Mouse (Mus musculus) brain, embryonic 14.5 days (tissue): ENCODE results near the gene Gng11. TPM values are rescaled to one million over a fixed set of nuclear protein-coding genes. Genes with fewer than 3 reads are reported as not detected.

Source experiments
- DNase-seq: peaks from one replicate; pipeline ENCODE4 v3.0.0-alpha.2; 2011; ENCODE audit warnings: low read depth
- CTCF ChIP-seq: fragments of 200-500 bp; IDR thresholded peaks from 2 replicates; pipeline ENCODE4 v1.5.1; 2012; ENCODE audit warnings: inconsistent platforms, mild to moderate bottlenecking, moderate library complexity, borderline replicate concordance; ENCODE audit not compliant: insufficient read depth, insufficient read length; ENCODE audit errors: extremely low read depth
- POLR2A ChIP-seq: fragments of 200-500 bp; IDR thresholded peaks from 2 replicates; pipeline ENCODE4 v1.6.1; 2012; ENCODE audit warnings: mild to moderate bottlenecking, inconsistent platforms, borderline replicate concordance; ENCODE audit not compliant: poor library complexity, insufficient read depth, insufficient read length, severe bottlenecking; ENCODE audit errors: extremely low read depth
- polyA plus RNA-seq: library from polyadenylated mRNA; depleted of rRNA; stranded (reverse); fragments of >200 nt; gene quantifications from 2 replicates; pipeline ENCODE4 v1.2.3, GENCODE M21; 2012; rRNA removed

Gene Gng11
- polyA plus RNA-seq, 1 experiment: 11.0 TPM

DNA sequence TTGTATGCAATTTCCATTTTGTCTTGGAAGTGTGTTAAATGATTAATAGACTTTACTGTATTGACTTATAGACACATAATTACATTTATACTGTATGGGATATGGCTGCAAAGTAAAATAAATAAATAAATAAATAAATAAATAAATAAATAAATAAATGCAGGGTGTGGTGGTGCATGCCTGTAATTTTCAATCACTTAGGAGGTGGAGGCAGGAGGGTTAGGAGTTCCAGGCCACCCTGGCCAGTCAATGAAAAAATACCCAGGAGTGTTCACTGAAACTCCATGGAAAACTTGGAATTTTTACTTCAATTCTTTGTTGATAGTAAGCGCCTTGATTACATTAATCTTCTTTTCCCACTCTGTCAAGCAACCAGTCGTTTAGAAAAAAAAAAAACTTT is 1.1 kb downstream of the Gng11 start:
- TF ChIP-seq CTCF (no peak), POLR2A (no peak)

DNA sequence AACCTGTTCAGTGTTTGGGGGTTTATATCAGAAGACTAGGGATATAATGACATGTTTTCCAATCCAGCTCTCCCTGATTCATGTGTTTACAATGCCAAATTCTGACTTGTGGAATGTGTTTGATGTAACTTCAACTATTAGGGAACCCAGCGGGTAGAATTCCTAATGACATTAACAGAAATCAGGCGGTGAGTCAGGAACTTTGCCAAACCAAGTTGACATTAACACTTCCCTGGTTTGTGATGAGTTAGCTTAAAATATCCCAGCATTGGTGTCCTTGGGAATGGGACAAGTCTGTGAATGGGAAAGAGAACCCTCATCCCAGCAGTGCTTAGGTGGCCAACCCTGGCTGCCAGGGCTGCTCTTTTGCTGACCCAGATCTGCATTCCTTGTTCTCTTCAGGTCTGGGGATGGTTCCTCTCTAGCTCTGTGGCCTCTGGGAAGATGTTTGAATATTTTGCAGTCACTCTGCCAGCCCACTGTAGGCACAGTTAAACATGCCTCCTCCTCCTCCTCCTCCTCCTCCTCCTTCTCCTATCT is 4.9 kb downstream of the Gng11 start:
- TF ChIP-seq CTCF: no peak
- no peak for TF ChIP-seq POLR2A
- DNase-seq: no peak

More for the DNA sequence above, 1.1 kb downstream of the Gng11 start:
- no peak for DNase-seq

DNA sequence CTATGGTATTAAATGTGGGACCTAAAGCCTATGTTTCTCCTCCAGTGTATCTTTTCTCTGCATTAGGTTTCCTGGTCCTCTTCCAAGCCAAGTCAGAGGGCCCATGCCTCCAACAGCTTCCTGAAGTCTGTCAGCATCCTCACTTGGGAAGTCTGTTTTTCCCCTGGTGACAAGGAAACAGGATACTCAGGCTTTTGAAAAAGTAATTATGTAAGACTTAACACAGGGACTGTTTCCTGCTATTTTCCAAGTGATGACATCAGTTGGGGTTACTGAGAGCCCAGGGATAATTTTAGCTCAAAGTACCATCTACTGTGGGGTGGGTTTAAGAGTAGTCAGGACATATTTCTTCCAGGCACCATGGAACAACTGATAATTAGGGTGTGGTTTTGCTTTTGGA is 5.8 kb downstream of the Gng11 start:
- TF ChIP-seq CTCF (no peak), POLR2A (no peak)
- DNase-seq: no peak

- TF ChIP-seq POLR2A (no peak), CTCF (no peak)
- DNase-seq: no peak
Measured at GRCm38 (mm10) chr6:4022645-4023044, 18.9 kb downstream of the Gng11 start.

GRCm38 (mm10) chr6:4026367-4026766 is 22.7 kb downstream of the Gng11 start:
- no peak for DNase-seq
- TF ChIP-seq POLR2A (no peak), CTCF (no peak)

DNA sequence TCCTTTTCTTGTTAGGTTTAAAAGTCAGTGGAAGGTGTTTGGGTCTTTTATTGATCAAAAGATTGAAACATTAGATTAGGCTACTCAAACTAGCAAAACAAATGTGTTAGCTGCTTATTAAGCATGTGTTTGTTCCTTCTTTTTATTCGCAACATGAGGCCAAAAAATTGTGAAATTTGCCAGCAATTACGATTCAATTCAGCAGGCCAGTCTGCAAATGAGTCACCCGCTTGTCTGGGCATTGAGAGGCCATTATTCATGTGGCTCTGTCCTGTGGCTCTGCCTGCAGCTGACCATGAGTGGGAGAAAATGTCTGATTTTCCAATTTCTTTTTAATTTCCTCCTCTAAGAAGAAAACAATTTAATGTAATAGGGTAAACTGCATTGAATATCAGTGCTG is 27.3 kb downstream of the Gng11 start:
- DNase-seq: no peak
- no peak for TF ChIP-seq CTCF
- TF ChIP-seq POLR2A: no peak

DNA sequence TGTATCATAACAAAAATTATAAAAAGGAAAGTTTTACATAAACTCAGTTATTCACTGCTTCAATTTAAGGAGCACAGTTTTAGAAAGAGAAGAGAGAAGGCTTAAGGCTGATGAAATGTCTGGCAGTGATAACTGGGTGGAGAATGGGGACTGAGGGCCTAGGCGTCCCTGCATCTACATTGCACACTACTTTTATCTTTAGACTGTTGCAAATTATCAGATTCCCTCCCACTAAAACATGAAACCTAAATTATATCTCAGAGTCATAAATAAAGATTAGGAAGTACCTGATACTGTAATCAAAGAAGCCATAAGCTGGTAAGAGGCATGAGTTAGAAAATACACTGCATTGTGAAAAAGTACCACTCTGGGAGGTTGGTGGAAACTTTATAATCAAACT is 38.1 kb downstream of the Gng11 start:
- TF ChIP-seq CTCF (no peak), POLR2A (no peak)
- DNase-seq: no peak

DNA sequence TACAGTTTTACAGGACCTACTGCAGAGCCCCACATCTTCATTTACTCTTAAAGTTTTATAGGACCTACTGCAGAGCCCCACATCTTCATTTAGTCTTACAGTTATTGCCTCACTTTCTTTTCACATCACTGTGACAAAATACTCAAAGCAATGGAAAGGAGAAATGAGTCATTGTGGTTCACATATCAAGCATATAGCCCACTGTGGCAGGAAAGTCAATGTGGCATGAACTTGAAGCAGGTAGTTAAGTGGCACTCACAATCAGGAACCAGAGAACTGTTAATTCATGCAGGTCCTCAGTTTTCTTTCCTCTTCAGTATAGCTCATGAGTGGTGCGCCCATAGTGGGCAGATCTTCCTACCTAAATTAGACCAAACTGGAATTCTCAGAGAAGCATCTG is 43.5 kb downstream of the Gng11 start:
- TF ChIP-seq POLR2A (no peak), CTCF (no peak)
- DNase-seq: no peak

DNA sequence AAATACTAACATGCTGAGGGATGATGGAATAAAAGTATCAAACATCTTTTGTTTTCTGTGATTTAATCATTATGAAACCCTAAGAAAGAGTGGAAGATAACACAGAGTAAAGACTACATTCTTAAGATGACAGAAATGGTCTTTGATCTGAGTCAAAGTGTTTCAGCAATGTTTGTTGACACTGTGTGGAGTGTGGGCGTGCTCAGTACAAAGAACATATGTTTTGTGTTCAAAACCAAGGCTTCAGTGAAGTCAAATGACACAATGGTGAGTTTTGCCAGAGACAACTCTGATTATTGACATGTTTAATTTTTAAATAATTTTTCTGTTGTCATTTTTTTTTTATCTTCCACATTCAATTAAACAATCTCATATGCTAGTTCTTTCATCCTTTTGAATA is 49.1 kb downstream of the Gng11 start:
- TF ChIP-seq CTCF: no peak
- no peak for TF ChIP-seq POLR2A
- no peak for DNase-seq

DNA sequence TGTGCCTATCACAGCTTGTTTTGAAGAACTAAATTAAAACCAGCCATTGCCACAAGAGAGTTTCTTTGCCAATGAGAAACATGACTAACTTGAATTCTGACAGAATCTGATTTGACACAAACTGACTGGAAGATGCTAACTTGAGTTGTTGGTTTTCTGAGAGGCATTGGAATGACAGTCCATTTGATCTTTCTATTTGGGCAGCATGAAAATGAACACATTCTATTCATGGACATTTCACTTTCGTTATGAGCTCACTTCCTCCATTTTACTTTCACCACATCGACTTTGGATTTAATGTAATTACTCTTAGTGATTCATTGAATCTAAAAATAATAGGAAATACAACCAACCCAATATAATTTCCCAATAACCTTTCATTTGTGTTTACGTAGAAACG is 50.7 kb downstream of the Gng11 start:
- TF ChIP-seq CTCF: no peak
- no peak for TF ChIP-seq POLR2A
- no peak for DNase-seq

Other genes with a start within 250 kb of the Gng11 start
- gene Calcr, start 239.2 kb upstream of the Gng11 start, polyA plus RNA-seq: 5.6 and 8.2 TPM in 2 replicates
- 0.29 and 0.44 TPM in 2 replicates for gene Tfpi2, start 15.0 kb upstream of the Gng11 start, polyA plus RNA-seq
- gene Gngt1, start 10.1 kb upstream of the Gng11 start, polyA plus RNA-seq: not detected in 2 replicates
- 19.9 and 27.5 TPM in 2 replicates for gene Bet1, start 83.1 kb downstream of the Gng11 start, polyA plus RNA-seq